Mouse (Mus musculus) brown adipose tissue, adult 24 weeks (tissue): ENCODE measurements around the gene Nod2. TPM values are rescaled to one million over a fixed set of nuclear protein-coding genes. Genes with fewer than 3 reads are reported as not detected.

Experiments
- H3K27ac ChIP-seq: fragments of 200-500 bp; replicated peaks from 2 replicates; pipeline ENCODE4 v1.5.1; 2012; ENCODE audit warnings: low read depth, mild to moderate bottlenecking, low read length
- H3K4me1 ChIP-seq: fragments of 200-500 bp; 2 replicates; pipeline ENCODE4 v1.6.1; 2012; ENCODE audit warnings: low read length, mixed read lengths; ENCODE audit not compliant: control insufficient read depth, insufficient read depth, insufficient read length
- H3K4me3 ChIP-seq: fragments of 200-500 bp; 2 replicates; pipeline ENCODE4 v1.5.1; 2012; ENCODE audit warnings: low read depth, mild to moderate bottlenecking, low read length, moderate library complexity; ENCODE audit not compliant: insufficient read depth
- polyA plus RNA-seq: library from polyadenylated mRNA; stranded (reverse); fragments of >200 nt; gene quantifications from 2 replicates; pipeline ENCODE4 v1.2.4, GENCODE M21; 2012; ENCODE audit not compliant: missing spikeins, insufficient read depth, insufficient read length

The Nod2 gene
- polyA plus RNA-seq, 1 experiment: 0.24 TPM

DNA sequence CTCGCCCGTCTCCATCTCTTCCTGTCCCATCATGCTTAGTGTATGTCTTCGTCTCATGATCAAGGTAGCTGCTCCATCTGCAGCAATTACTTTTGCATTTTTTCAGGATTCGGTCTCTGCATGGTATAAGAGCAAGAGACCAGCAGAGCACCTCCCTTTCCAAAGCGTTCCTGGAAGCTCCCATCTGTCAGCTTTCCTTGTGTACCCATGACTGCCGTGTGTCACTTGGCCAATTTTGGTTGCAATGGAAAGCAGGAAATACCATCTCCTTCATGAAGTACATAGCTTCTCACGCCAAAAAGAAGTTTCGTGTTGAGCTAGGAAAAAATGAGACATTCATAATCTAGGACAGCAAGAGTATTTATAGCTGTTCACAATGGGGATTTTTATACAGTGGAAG, 33.9 kb downstream of the Nod2 start:
- Histone ChIP-seq H3K4me3 (no peak overlapping the region), H3K4me1 (no peaks in the 10 kb centered on the region), H3K27ac (no peak overlapping the region)

DNA sequence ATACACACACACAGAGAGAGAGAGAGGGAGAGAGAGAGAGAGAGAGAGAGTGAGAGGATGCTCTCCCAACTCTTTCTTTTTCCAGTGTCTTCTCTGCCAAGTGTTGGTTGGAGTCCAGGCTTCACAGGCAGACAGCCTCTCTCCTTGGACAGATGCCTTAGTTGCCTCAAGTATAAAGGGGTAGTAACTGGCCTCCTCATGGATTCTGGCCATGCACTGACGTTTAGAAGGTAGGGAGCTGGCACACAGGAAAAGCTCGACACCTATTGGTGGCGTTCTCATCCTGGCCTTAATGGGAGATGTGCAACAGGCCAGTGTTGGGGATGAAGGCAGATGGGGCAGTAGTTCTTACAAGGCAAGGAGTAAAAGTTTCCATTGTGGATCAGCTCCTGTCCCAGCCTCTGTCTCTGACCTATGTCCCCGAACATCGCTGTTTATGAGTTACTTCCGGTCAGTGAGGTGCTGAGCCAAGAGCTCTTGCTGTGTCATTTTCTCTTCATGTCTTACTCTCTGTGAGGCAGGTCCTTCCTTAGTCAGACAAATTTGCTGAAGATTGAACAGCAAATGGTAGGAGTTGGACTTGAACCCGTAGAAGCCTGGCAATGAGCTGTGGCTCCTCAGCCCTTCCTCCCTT, 36.7 kb downstream of the Nod2 start:
- Histone ChIP-seq H3K27ac (no peak overlapping the region), H3K4me3 (no peak overlapping the region), H3K4me1 (no peaks in the 10 kb centered on the region)

DNA sequence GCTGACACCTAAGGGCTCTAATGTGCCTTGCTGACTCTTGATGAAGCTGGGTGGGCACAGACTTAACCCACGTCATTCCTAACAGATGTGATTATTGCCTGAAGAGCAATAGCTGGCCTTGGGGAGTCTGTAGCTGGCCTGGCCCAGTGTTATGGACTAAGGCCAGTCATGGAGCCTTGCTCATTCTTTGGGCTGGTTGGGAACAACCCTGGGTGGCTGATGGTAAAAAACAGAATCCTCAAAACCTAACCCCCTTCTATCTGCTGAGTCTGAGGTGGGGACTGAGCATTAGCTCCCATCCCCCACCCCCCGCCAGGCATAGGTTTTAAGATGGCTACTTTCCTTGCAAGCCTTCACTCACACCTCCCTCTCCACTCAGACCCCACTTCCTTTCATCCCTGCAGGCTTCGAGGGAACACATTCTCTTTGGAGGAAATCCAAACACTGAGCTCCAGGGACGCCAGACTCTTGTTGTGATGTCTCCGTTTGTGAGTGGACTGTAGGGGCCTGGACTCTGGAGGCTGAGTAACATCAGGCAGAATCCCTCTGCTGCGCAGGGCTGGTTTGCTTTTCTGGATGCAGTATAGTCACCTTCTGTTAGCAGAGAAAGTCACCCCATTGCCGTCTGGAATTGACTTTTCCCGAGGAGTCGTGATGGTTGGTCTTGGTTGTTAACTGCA, 39.3 kb downstream of the Nod2 start:
- H3K4me3 ChIP-seq: no peak overlapping the region
- no peaks in the 10 kb centered on the region for H3K4me1 ChIP-seq

DNA sequence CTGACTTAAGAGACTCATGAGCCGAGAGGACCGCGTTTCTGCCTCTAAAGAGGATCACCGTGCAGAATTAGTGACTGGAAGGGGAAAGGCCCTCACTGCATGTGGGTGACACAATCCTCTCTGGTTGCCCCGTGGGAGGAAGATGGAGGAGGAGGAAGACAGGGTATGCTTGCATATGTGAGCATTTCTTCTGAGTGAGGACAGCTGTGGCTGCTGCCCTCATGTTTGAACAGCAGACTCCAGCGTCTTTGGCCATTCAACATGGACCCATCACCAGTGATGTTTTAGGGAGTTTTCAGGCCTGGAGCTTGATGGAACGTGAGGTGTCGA, 39.8 kb downstream of the Nod2 start:
- Histone ChIP-seq H3K4me1 (peaks cover under 1% of the 10 kb centered on the region; the same call in 1 of the 2 replicates), H3K27ac (no peak overlapping the region), H3K4me3 (no peak overlapping the region)

More for the DNA sequence above, 39.3 kb downstream of the Nod2 start:
- H3K27ac ChIP-seq: no peak overlapping the region

DNA sequence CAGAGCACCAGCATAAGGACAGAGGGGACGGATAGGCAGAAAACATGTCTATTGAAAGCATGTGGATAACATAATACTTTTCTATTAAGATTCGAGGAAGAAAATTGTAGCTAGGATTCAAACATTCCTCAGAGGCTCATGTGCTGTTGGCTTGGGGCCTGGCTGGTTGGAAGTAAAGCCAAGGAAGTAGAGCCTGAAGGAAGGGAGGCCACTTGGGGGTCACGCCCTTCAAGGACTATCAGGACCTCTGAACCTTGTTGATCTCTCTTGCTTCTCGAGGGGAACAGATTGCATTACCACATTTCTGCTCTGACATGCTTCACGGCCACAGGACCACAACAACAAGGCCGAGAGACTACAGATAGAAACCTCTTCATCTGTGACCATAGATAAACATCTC, 42.0 kb downstream of the Nod2 start:
- Histone ChIP-seq H3K4me1 (peaks cover 2% of the 10 kb centered on the region; the same call in 1 of the 2 replicates), H3K4me3 (no peak overlapping the region), H3K27ac (no peak overlapping the region)

DNA sequence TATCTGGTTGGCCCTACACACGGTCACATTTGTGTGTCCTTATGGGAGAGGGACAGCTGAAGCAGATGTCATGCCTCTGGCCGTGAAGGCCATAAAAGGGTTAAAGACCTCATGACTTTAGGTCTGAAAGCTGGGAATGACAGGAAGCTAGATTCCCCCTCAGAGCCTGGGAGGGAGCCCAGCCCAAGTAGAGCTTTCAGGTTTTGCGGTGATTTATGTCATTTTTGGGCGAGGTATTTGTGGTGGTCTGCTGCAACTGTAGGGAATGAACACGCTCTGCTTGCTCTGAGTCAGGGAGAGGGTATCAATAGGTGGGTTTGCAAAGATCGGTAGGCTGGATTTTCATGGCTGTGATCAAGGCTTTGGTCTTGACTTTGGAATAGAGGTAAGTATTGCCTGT, 42.8 kb downstream of the Nod2 start:
- no peak overlapping the region for H3K4me3 ChIP-seq
- H3K27ac ChIP-seq: no peak overlapping the region

DNA sequence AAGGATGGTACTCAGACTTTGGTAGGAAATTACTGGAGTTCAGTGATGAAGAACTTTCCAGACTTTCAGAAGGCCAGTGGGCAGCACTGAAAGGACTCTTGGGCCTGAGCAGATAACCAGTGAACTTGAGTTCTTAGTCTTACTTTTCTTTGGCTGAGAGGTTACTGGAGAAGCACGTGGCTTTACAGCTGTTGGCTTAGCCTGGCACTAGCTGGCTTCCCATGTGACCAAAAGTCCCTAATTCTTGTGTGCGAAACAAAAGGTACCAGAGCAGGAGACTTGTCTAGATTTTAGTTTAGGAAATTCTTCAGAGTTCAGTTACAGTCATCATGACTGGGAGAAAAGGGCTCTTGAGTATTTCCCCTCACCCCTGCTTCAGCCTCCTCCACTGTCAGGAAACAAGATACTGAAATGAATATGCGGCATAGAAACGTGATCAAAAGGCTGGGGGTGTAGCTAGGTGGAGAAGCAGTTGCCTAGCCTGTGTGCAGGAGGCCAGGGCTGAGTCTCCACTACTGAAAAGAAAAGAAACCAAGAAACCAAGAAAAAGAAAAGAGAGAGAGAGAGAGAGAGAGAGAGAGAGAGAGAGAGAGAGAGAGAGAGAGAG, 44.3 kb downstream of the Nod2 start:
- peaks cover 2% of the 10 kb centered on the region; the same call in 1 of the 2 replicates for H3K4me1 ChIP-seq
- no peak overlapping the region for H3K27ac ChIP-seq
- H3K4me3 ChIP-seq: no peak overlapping the region

More for the DNA sequence above, 42.8 kb downstream of the Nod2 start:
- H3K4me1 ChIP-seq: peaks cover 2% of the 10 kb centered on the region; the same call in 1 of the 2 replicates

DNA sequence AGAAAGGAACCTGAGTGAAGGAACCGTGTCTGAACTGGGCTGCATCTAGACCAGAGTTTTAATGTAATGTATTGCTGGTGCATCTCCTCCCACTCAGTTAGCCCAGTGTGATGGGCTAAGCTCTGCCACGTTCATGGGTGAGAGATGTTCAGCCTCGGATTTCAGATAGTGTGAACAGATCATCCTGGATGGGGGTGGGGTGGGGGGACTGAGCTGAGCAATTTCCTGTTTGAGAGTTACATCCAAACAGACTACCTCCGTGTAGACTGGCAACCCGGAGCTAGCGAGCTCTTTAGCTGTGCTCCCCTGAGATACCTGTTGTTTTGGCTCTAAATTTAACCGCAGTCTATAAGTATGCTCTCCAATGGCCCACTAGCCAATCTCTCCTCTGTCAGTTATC, 44.8 kb downstream of the Nod2 start:
- Histone ChIP-seq H3K4me3 (no peak overlapping the region), H3K27ac (no peak overlapping the region), H3K4me1 (peaks cover 2% of the 10 kb centered on the region; the same call in 1 of the 2 replicates)

DNA sequence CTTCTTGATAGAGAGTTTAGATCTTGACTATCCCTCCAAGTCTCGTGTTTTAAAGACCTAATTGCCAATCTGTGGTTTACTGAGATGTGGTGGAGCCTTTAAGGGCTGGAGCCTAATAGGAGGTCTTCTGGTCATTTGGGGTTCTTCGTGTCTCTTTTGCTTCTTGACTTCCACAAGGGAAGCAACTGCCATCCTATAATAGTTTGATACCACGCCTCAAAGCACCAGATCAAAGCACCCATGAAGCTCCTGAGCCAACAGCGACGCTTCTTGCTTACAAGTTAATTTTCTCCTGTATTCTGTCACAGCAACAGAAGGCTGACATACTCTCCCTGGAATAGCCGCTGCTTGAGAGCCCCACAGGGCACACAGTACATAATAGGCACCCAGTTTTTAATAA, 45.8 kb downstream of the Nod2 start:
- Histone ChIP-seq H3K4me1 (peaks cover 2% of the 10 kb centered on the region; the same call in 1 of the 2 replicates), H3K4me3 (no peak overlapping the region), H3K27ac (no peak overlapping the region)

DNA sequence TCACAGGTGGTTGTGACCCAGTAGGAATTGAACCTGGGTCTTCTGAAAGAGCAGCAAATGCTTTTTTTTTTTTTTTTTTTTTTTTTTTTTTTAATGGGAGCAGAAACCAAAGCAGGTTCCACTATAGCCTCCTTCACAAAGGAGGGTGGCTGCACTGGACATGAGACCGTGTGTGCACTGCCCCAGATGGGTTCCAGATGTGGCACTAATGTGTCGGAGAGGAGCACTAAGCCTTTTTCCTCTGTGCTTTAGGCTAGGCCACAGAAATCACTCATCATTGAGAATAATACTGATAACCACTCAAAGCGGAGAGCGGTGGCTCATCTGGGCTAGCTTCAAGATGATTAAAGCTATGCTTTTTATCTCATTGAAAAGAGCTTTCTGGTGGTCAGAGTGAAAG, 46.3 kb downstream of the Nod2 start:
- Histone ChIP-seq H3K4me3 (no peak overlapping the region), H3K4me1 (peaks cover 2% of the 10 kb centered on the region; the same call in 1 of the 2 replicates)

DNA sequence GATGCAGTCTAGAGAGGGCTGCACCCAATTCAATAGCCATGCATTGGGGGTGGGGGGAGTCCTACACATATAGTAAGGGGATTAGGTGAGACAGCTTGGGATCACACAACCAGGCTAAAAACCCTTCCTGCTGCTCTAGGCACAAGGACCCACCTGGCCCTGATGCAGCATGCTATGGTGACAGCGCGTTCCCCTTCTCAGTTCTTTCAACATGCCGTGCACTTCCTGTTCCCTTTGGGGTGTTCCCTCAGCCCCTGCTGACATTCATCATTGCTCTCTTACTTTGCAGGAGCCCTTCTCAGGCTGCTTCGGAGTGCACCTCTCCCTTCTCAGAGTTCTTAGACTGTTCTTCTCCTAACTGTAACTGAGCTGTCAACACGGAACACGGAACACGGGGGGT, 47.2 kb downstream of the Nod2 start:
- no peak overlapping the region for H3K4me3 ChIP-seq
- H3K27ac ChIP-seq: no peak overlapping the region
- H3K4me1 ChIP-seq: peaks cover 2% of the 10 kb centered on the region; the same call in 1 of the 2 replicates

More for the DNA sequence above, 46.3 kb downstream of the Nod2 start:
- H3K27ac ChIP-seq: no peak overlapping the region

DNA sequence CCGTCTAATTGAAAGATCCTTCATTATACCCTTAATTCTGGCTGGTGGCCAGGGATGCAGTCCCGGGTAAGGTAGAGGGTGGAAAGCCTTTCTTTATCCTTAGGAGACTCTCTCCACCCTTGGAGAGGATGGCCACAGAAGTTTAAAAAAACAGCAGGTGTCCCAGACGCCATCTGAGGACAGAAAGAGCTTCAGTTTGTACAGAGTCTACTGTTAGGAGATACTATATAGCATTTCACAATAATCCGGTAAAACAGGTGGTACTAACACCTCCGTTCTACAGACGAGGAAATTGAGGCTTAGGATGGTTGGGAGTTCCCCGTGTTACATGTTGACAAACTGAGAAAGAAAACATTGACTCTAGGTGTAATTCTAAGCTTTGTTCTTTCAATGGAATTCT, 49.1 kb downstream of the Nod2 start:
- Histone ChIP-seq H3K4me1 (peaks cover 2% of the 10 kb centered on the region; the same call in 1 of the 2 replicates), H3K27ac (no peak overlapping the region), H3K4me3 (peak overlapping the region; percentile 46)

DNA sequence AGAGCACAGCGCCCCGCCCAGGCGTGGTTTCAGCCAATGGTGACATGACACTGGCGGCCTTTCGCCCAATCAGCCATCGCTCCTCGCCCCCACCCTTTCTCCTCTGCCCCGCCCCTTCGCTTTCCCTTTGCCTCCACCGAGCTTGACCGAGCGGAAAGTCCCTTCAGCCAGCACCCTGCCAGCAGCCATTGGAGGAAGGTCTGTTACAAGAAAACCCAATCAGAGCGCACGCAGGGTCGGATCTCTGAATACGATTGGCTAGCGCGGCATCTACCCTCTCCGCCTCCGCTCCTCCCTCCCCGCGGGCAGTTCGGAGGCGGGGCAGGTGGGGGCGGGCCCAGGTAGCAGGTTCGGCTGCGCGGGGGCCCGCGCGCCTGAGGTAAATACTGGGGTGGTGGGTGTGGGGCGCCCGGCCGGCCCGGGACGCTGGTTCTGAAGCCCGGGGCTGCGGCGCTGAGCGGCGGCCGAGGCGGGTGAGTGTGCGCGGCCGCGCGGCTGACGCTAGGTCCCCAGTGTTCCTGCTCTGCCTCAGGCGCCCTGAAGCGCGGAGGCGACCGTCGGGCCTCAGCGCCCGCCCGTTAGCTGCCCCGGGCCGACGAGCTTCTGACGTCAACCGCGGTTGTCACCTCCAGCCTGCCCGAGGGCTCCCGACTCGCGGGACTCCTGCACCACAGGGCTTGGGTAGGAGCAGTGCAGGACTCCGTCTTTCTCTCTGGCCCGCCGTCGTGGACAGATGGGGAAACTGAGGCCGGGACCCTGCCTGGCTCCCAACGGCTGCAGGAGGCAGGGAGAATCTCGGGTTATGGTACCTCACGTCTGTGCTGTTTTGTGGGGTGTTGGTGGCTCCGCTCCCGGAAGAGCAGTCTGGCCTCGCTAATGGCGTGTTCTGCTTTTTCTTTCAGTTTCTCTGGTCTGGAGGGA, 49.9 kb downstream of the Nod2 start, which contains the start of gene Cyld:
Gene Cyld, plus strand, starts transcription at position 308 of the 921 bp plus-strand sequence.
- Histone ChIP-seq H3K27ac (peak within 1 kb of the TSS; percentile 55), H3K4me1 (peaks cover under 1% of the 10 kb centered on the region), H3K4me3 (peak within 1 kb of the TSS; percentile 86)

DNA sequence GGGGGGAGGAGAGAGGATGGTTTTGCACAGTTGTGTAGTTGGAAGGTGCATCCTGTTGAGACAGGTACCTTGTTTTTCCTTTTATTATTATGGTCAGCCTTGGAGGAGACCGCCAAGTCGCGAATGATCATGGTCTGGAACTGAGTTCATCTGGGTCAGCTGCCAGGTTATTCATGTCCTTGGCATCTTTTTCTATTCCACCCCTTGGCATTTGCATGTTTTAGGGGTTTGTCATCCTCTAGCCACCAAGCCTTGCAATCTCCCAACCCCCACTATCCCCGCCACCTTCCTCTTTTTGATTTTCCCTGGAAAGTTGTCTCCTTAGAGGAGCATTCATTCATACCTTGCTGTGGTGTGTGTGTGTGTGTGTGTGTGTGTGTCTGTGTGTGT, 50.5 kb downstream of the Nod2 start:
- peak overlapping the region; percentile 86 for H3K4me3 ChIP-seq
- H3K27ac ChIP-seq: peak overlapping the region; percentile 55; the same call in 1 of the 2 replicates
- no peaks in the 10 kb centered on the region; the same call in 1 of the 2 replicates for H3K4me1 ChIP-seq

DNA sequence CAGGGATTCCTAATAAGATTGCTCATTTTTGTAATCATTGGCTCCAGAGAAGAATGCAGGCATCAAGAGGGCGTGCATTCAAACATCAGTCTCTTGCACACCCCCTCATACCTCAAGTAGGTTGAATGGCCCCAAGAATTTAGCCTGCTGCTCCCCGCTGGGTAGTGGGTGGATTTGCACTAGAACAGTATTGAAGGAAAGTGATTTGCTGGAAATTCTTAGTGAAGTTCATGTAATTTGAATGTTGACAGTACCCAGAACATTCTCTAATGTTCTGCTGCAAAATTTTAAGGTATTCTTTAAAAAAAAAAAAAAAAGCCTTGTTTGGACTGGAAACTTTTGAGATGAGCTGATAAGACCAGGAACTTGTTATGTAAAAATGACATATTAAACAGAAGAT, 50.9 kb downstream of the Nod2 start:
- no peak overlapping the region for H3K27ac ChIP-seq
- peak overlapping the region; percentile 86 for H3K4me3 ChIP-seq
- H3K4me1 ChIP-seq: no peaks in the 10 kb centered on the region; the same call in 1 of the 2 replicates
